Mouse (Mus musculus) lung, embryonic 15.5 days (tissue): ENCODE data around the gene Smarca2. TPM values are rescaled to one million over a fixed set of nuclear protein-coding genes. Genes with fewer than 3 reads are reported as not detected.

Experiments
- ATAC-seq: fragments of 200-750 bp; cut with Nextera tagmentation; 2 replicates; pipeline ENCODE4 v1.8.0; 2017; ENCODE audit warnings: moderate number of reproducible peaks, borderline replicate concordance; ENCODE audit not compliant: low FRiP score, low TSS enrichment; ENCODE audit errors: extremely low read depth
- H3K27ac ChIP-seq: fragments of 300-500 bp; sonication (generic); 2 replicates; pipeline ENCODE4 v1.5.1; 2015; ENCODE audit warnings: moderate library complexity, mild to moderate bottlenecking, inconsistent platforms
- H3K27me3 ChIP-seq: fragments of 300-500 bp; sonication (generic); 2 replicates; pipeline ENCODE4 v1.6.1; 2015; ENCODE audit warnings: inconsistent platforms
- H3K36me3 ChIP-seq: fragments of 300-500 bp; sonication (generic); 2 replicates; pipeline ENCODE4 v1.6.1; 2015; ENCODE audit warnings: inconsistent platforms
- H3K4me1 ChIP-seq: fragments of 300-500 bp; sonication (generic); 2 replicates; pipeline ENCODE4 v1.6.1; 2015; ENCODE audit warnings: inconsistent platforms
- H3K4me2 ChIP-seq: fragments of 300-500 bp; sonication (generic); 2 replicates; pipeline ENCODE4 v1.6.1; 2015; ENCODE audit warnings: inconsistent platforms, mild to moderate bottlenecking, moderate library complexity
- H3K4me3 ChIP-seq: fragments of 300-500 bp; sonication (generic); 2 replicates; pipeline ENCODE4 v1.5.1; 2015; ENCODE audit warnings: mild to moderate bottlenecking, inconsistent platforms
- H3K9ac ChIP-seq: fragments of 300-500 bp; sonication (generic); 2 replicates; pipeline ENCODE4 v1.6.1; 2015; ENCODE audit warnings: inconsistent platforms
- H3K9me3 ChIP-seq: fragments of 300-500 bp; sonication (generic); 2 replicates; pipeline ENCODE4 v1.6.1; 2016; ENCODE audit warnings: inconsistent platforms
- WGBS: fragments of 180-500 bp; shearing (Covaris S2); methylation state at CpG from one replicate; pipeline ENCODE4 v1.1.7; 2015; 5-methylcytosine and 5-hydroxymethylcytosine counted together
- polyA plus RNA-seq: library from polyadenylated mRNA; unstranded; fragments of >200 nt; fragmentation: Nextera tagmentation; extraction: Ambion mirVana; gene quantifications from 2 replicates; pipeline ENCODE4 v1.2.1, GENCODE M21; 2015

Gene Smarca2
- polyA plus RNA-seq, 1 experiment from 2014 or later, result 45.3 TPM

GRCm38 (mm10) chr19:26605438-26606320 lies 829 bp downstream of the Smarca2 start:
- under 1% methylated on average over 42 of the region's 44 CpGs for WGBS
- Histone ChIP-seq H3K4me2 (peak overlapping the region; percentile 96), H3K9me3 (no peaks in the 10 kb centered on the region), H3K4me3 (peak overlapping the region; percentile 83), H3K4me1 (0 out of 2 replicates have a peak, but pooled peaks cover 12% of the 10 kb centered on the region), H3K36me3 (no peaks in the 10 kb centered on the region), H3K27ac (peak overlapping the region; percentile 87), H3K9ac (peak overlapping the region; percentile 62), H3K27me3 (no peaks in the 10 kb centered on the region; the same call in 1 of the 2 replicates)
- no peak for ATAC-seq

- Histone ChIP-seq H3K9me3 (no peaks in the 10 kb centered on the region), H3K36me3 (no peaks in the 10 kb centered on the region), H3K4me3 (peak overlapping the region; percentile 83), H3K27me3 (no peaks in the 10 kb centered on the region; the same call in 1 of the 2 replicates), H3K4me2 (peak overlapping the region; percentile 96), H3K4me1 (0 out of 2 replicates have a peak, but pooled peaks cover 12% of the 10 kb centered on the region), H3K27ac (peak overlapping the region; percentile 87), H3K9ac (peak overlapping the region; percentile 62)
- WGBS, result under 1% methylated on average over 56 of the region's 63 CpGs
- ATAC-seq, result peak; percentile 29
These were observed 1.7 kb downstream of the Smarca2 start for GRCm38 (mm10) chr19:26606321-26607155.

GRCm38 (mm10) chr19:26607156-26607536 lies 2.3 kb downstream of the Smarca2 start:
- WGBS, result under 1% methylated on average over 40 of the region's 56 CpGs
- no peaks in the 10 kb centered on the region for H3K27me3 ChIP-seq
- peak; percentile 43 for ATAC-seq
- peak overlapping the region; percentile 96 for H3K4me2 ChIP-seq
- H3K27ac ChIP-seq, result peak overlapping the region; percentile 87
- peak overlapping the region; percentile 62 for H3K9ac ChIP-seq
- no peaks in the 10 kb centered on the region for H3K9me3 ChIP-seq
- peak overlapping the region; percentile 83 for H3K4me3 ChIP-seq
- H3K36me3 ChIP-seq, result no peaks in the 10 kb centered on the region
- H3K4me1 ChIP-seq, result 0 out of 2 replicates have a peak, but pooled peaks cover 12% of the 10 kb centered on the region

- H3K27me3 ChIP-seq, result no peaks in the 10 kb centered on the region
- no peaks in the 10 kb centered on the region for H3K9me3 ChIP-seq
- ATAC-seq, result no peak
- 0 out of 2 replicates have a peak, but pooled peaks cover 15% of the 10 kb centered on the region for H3K4me1 ChIP-seq
- peak overlapping the region; percentile 87 for H3K27ac ChIP-seq
- H3K4me3 ChIP-seq, result peak overlapping the region; percentile 83
- H3K9ac ChIP-seq, result peak overlapping the region; percentile 62
- H3K4me2 ChIP-seq, result peak overlapping the region; percentile 96
- 2% methylated on average over 39 of the region's 39 CpGs for WGBS
- H3K36me3 ChIP-seq, result no peaks in the 10 kb centered on the region
These were observed 2.9 kb downstream of the Smarca2 start for GRCm38 (mm10) chr19:26607551-26608433.

GRCm38 (mm10) chr19:26608434-26608812 lies 3.6 kb downstream of the Smarca2 start:
- peak overlapping the region; percentile 83 for H3K4me3 ChIP-seq
- WGBS, result 20% methylated on average over 7 of the region's 7 CpGs
- H3K9me3 ChIP-seq, result no peaks in the 10 kb centered on the region
- no peak for ATAC-seq
- H3K27ac ChIP-seq, result no peak overlapping the region
- 0 out of 2 replicates have a peak, but pooled peaks cover 21% of the 10 kb centered on the region for H3K4me1 ChIP-seq
- no peaks in the 10 kb centered on the region for H3K36me3 ChIP-seq
- H3K4me2 ChIP-seq, result peak overlapping the region; percentile 96
- peak overlapping the region; percentile 62 for H3K9ac ChIP-seq
- H3K27me3 ChIP-seq, result no peaks in the 10 kb centered on the region

GRCm38 (mm10) chr19:26609637-26610036 lies 4.8 kb downstream of the Smarca2 start:
- H3K27ac ChIP-seq, result no peak overlapping the region
- 0 out of 2 replicates have a peak, but pooled peaks cover 16% of the 10 kb centered on the region for H3K4me1 ChIP-seq
- no peak overlapping the region for H3K9ac ChIP-seq
- no peak overlapping the region for H3K4me3 ChIP-seq
- no peaks in the 10 kb centered on the region for H3K27me3 ChIP-seq
- no peaks in the 10 kb centered on the region for H3K9me3 ChIP-seq
- ATAC-seq, result no peak
- H3K4me2 ChIP-seq, result peak overlapping the region; percentile 8; the same call in 1 of the 2 replicates
- whole genome bisulfite sequencing, result 31% methylated on average over 2 of the region's 2 CpGs
- no peaks in the 10 kb centered on the region for H3K36me3 ChIP-seq

GRCm38 (mm10) chr19:26612995-26613394 lies 8.1 kb downstream of the Smarca2 start:
- peak overlapping the region; percentile 43 for H3K27ac ChIP-seq
- H3K4me1 ChIP-seq, result 0 out of 2 replicates have a peak, but pooled peaks cover 13% of the 10 kb centered on the region
- no peak overlapping the region for H3K4me3 ChIP-seq
- no peaks in the 10 kb centered on the region for H3K27me3 ChIP-seq
- no peak for ATAC-seq
- H3K4me2 ChIP-seq, result no peak overlapping the region
- no peaks in the 10 kb centered on the region for H3K36me3 ChIP-seq
- WGBS, result 46% methylated on average over 4 of the region's 4 CpGs
- no peaks in the 10 kb centered on the region for H3K9me3 ChIP-seq
- H3K9ac ChIP-seq, result no peak overlapping the region

GRCm38 (mm10) chr19:26613665-26614064 lies 8.8 kb downstream of the Smarca2 start:
- peak; percentile 42; the same call in 1 of the 2 replicates for ATAC-seq
- Histone ChIP-seq H3K9ac (no peak overlapping the region), H3K36me3 (no peaks in the 10 kb centered on the region), H3K4me1 (0 out of 2 replicates have a peak, but pooled peaks cover 9% of the 10 kb centered on the region), H3K27me3 (no peaks in the 10 kb centered on the region), H3K9me3 (no peaks in the 10 kb centered on the region), H3K4me3 (no peak overlapping the region), H3K4me2 (no peak overlapping the region), H3K27ac (peak overlapping the region; percentile 43)
- 35% methylated on average over 5 of the region's 5 CpGs for WGBS

GRCm38 (mm10) chr19:26616271-26616670 lies 11.4 kb downstream of the Smarca2 start:
- no peak overlapping the region for H3K4me3 ChIP-seq
- 0 out of 2 replicates have a peak, but pooled peaks cover 6% of the 10 kb centered on the region for H3K36me3 ChIP-seq
- WGBS, result 68% methylated on average over 1 of the region's 1 CpGs
- no peak overlapping the region for H3K9ac ChIP-seq
- no peaks in the 10 kb centered on the region for H3K9me3 ChIP-seq
- H3K4me2 ChIP-seq, result no peak overlapping the region
- 0 out of 2 replicates have a peak, but pooled peaks cover 9% of the 10 kb centered on the region for H3K4me1 ChIP-seq
- no peak for ATAC-seq
- no peaks in the 10 kb centered on the region for H3K27me3 ChIP-seq
- H3K27ac ChIP-seq, result no peak overlapping the region

- Histone ChIP-seq H3K4me1 (0 out of 2 replicates have a peak, but pooled peaks cover 9% of the 10 kb centered on the region), H3K36me3 (0 out of 2 replicates have a peak, but pooled peaks cover 6% of the 10 kb centered on the region), H3K9ac (no peak overlapping the region), H3K27ac (no peak overlapping the region), H3K4me2 (no peak overlapping the region), H3K4me3 (no peak overlapping the region), H3K27me3 (no peaks in the 10 kb centered on the region), H3K9me3 (no peaks in the 10 kb centered on the region)
- WGBS, result 74% methylated on average over 5 of the region's 5 CpGs
- no peak for ATAC-seq
These were observed 12.4 kb downstream of the Smarca2 start for GRCm38 (mm10) chr19:26617287-26617686.
